Mouse (Mus musculus): ENCODE data around the gene Rasl11b.

- TF ChIP-seq CTCF (conservative IDR thresholded peaks at IDR 0.05; ENCODE audit: low read length) (no peak), NANOG (IDR thresholded peaks at IDR 0.05; ENCODE audit: borderline replicate concordance, low read length) (no peak), POU5F1 (IDR thresholded peaks at IDR 0.05; ENCODE audit: borderline replicate concordance, low read length) (no peak)
These were observed 4.2 kb upstream of the Rasl11b start for GRCm38 (mm10) chr5:74190911-74191310.

All from E14TG2a.4 (cell line).